Mouse (Mus musculus) T-helper 17 cell (primary cell): ENCODE measurements around the gene Tbck.

Experiments used
- in situ Hi-C, 2 experiments: fragments of 300-600 bp; cut with MboI, MseI; formaldehyde crosslinking; loops; 1 replicate in 1 of 2; 2 replicates in 1 of 2; pipeline ENCODE4 v1.15.1; 2025; ENCODE audit warnings: high pct_unique_total_duplicates in 2 of 2

Gene Tbck

DNA sequence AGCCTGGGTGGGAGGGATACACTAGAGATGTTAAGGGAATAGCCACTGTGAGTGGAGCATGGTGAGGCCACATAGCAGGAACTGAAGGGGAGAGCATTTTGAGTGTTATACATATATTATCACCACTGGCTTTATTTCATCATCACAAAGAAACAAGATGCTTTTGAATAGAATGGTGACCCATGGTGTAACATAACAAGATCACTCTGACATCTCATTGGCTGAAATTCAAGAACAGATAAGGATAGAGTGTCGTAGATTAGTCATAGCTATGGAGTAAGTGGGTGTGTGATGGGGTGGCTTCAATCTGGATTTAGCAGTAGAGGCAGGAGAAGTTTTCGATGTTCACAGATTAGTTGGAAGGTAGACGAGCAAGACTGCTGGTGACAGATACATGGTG lies 64.8 kb downstream of the Tbck start:
- in situ Hi-C loops, result loop anchor here in 1 of 2 experiments (5.0 kb wide), 1 partner anchor 539 kb away; no protein-coding TSS in a partner anchor

DNA sequence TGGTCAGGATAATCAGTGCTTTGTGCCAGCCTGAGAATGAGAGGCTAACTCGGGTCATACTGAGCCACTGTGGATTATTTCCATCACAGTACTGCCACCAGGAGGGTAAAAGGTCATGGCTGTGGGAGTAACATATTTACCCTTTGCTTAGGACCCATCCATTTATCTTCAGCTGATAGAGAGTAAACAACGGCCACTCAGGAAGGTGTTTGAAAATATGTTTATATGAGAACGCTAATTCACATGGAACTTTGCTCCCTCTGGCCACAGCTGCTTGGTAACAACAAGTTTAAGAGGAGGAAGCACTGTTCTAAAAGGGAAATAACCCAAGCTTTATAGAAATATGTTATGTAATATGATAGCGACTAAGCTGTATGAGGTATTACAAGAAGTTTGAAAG lies 68.8 kb downstream of the Tbck start:
- in situ Hi-C loops, result loop anchor here in 1 of 2 experiments (25.0 kb wide), 1 partner anchor 535 kb away; no protein-coding TSS in a partner anchor

- in situ Hi-C loops, result loop anchor here in 1 of 2 experiments (25.0 kb wide), 1 partner anchor 531 kb away; no protein-coding TSS in a partner anchor
These were observed 72.3 kb downstream of the Tbck start for GRCm38 (mm10) chr3:132756274-132756673.

- in situ Hi-C loops, result loop anchor here in 1 of 2 experiments (25.0 kb wide), 1 partner anchor 521 kb away; no protein-coding TSS in a partner anchor
These were observed 82.2 kb downstream of the Tbck start for GRCm38 (mm10) chr3:132766033-132766726.

- in situ Hi-C loops, result loop anchor here in 1 of 2 experiments (25.0 kb wide), 1 partner anchor 515 kb away; no protein-coding TSS in a partner anchor
These were observed 88.1 kb downstream of the Tbck start for GRCm38 (mm10) chr3:132772054-132772453.

- in situ Hi-C loops, result no loop called here
These were observed 92.7 kb downstream of the Tbck start for GRCm38 (mm10) chr3:132776686-132777085.

- in situ Hi-C loops, result no loop called here
These were observed 97.2 kb downstream of the Tbck start for GRCm38 (mm10) chr3:132781103-132781502.

- in situ Hi-C loops, result no loop called here
These were observed 99.1 kb downstream of the Tbck start for GRCm38 (mm10) chr3:132783087-132783486.

GRCm38 (mm10) chr3:132784732-132785131 lies 100.8 kb downstream of the Tbck start:
- in situ Hi-C loops, result loop anchor here (5.0 kb wide), 2 partner anchors 78 to 88 kb away; no protein-coding TSS in a partner anchor

DNA sequence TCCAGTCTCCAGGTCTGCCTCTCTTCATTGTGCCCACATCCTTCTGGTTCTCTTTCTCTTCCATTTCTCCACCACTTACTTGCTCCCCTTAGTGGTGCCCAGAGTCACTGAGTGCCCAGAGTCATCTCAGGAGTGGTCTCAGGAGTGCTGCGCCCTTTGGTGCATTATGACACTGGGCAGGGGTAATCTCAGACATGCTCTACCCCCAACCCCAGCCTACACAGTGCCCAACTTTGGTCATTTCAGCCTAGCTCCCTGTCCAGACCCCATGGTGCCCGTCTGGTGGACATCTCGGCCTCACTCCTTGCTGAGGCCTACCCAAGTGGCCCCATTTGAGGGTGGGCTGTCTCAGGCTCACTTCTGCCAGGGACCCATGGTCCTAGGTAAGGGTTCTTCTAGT lies 102.7 kb downstream of the Tbck start:
- in situ Hi-C loops, result loop anchor here (5.0 kb wide), 2 partner anchors 76 to 86 kb away; no protein-coding TSS in a partner anchor

DNA sequence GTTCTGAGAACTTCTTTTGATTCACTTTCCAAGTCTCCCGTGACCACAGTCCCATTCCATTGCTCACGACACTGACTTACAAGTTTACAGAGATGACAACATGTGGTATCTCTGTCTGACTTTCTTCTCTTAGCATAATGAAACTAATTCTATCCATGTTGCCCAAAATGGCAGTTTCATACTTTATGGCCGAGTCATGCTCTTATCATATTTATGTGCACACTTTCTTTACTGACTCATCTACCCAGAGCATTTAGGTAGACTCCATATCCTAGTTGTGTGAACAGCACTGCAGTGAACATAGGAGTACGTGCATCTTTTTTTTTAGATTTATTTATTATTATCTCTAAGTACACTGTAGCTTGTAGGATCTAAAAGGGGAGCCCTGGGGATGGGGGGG lies 103.8 kb downstream of the Tbck start:
- in situ Hi-C loops, result loop anchor here (5.0 kb wide), 2 partner anchors 75 to 85 kb away; no protein-coding TSS in a partner anchor

DNA sequence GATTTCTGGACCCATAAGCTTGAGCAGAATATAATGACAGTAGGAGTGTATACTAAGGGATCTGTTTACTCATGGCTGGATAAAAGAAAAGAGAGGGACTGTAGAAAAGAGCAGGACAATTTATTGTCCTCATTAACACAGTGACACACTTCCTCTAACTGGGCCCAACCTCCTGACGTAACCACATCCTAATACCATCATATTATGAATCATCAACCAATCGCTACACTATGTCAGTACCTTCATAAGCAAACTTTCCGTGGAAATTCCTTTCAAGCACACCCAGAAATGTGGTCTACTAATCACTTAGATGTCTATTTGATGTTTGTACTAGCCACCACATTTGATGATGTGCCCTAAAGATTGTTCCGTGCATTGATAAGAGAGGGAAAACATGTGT lies 107.2 kb downstream of the Tbck start:
- in situ Hi-C loops, result no loop called here

DNA sequence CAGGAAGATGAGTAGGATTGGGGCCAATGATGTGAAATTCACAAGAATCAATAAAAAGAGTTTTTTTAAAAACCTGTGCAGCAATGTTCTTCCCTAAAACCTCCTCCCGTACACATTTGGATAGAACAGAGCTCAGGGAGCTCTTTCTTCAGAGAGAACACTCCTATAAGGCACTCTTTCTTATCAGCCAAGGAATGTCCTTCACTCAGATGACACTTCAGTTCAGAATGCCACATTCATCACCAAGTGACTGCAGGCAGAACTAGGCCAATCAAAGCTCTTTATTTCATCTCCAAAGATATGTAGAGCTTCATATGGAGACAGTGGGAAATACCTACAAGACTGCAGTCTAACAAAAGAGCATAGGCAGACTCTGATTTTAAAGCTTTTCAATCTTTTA lies 116.3 kb downstream of the Tbck start:
- in situ Hi-C loops, result no loop called here

DNA sequence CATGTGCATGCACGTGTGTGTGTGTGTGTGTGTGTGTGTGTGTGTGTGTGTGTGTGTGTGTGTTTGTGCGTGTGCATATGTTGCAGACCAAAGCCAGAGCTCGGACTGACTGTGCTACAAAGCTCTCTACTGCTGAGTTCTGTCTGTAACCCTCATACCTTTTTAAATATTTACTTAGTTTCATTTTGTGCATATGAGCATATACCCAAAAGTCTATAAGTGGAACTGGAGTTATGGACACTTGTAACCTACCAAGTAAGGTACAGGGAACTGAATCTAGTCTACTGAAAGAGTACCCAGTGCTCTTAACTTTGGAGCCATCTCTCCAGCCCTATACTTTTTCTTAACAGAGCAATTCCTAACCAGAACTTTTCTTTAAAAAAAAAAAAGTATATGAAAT lies 118.0 kb downstream of the Tbck start:
- in situ Hi-C loops, result no loop called here

DNA sequence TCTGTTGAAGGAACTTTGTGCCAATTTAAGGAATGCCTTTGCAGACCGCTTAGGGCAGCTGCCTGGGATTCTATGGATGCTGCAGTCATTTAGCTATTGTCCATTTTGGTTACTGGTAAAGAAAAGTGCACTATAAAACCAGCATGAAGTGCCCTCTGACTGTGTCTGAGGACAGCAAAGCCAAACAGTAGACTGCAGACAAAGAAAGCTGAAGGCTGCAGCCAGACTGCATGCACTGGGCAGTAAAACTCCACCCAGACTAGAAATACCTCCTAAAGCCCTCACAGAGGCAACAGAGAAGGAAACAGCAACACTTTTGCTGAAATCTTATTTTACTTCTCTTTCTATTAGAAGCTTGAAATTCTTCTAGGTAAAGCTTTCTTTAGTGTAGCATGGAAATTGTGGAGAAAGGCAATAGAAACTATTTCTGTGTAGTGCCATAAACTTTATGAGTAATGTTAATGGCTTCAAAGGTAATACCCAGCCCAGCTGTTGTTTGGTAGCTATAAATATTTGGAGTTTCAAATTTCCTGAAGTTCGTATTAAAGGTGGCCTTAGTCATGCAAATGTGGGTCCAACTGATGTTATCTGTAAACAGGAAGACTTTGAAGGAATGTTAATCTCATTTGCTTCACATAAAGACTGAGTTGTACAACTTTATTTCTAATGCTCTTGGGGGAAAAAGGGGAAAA lies 124.1 kb downstream of the Tbck start:
- in situ Hi-C loops, result no loop called here

GRCm38 (mm10) chr3:132808951-132809350 lies 125.0 kb downstream of the Tbck start:
- in situ Hi-C loops, result no loop called here

- in situ Hi-C loops, result no loop called here
These were observed 127.8 kb downstream of the Tbck start for GRCm38 (mm10) chr3:132811791-132812190.

GRCm38 (mm10) chr3:132812356-132812755 lies 128.4 kb downstream of the Tbck start:
- in situ Hi-C loops, result no loop called here

DNA sequence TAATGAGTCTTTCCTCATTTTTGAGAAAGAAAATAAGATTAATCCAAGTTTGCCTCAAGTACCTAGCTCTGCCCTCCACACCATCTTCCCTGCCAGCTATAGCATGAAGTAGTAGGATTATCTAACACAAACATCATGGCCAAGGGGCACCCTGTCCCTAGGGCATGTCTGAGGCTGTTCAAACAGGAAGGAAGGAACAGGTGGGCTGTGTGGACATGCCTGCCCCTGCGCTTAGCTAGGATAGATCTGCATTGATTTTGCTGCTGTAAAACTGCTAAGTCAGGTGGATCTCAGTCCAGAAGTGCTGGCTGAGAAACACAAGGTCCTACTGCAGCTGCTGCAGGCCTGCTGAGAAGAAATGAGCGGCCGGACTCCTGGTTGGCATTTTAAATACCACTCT lies 129.2 kb downstream of the Tbck start:
- in situ Hi-C loops, result no loop called here

- in situ Hi-C loops, result no loop called here
These were observed 130.0 kb downstream of the Tbck start for GRCm38 (mm10) chr3:132813706-132814497.

GRCm38 (mm10) chr3:132814791-132815496 lies 131.0 kb downstream of the Tbck start:
- in situ Hi-C loops, result no loop called here
